Mouse (Mus musculus) kidney, adult 2 months (tissue): ENCODE measurements around the gene 1700028K03Rik. TPM values are rescaled to one million over a fixed set of nuclear protein-coding genes. Genes with fewer than 3 reads are reported as not detected.

Source experiments
- DNase-seq: peaks from one replicate; pipeline ENCODE4 v3.0.0; 2021
- H3K27ac ChIP-seq: fragments of 200-500 bp; 2 replicates; pipeline ENCODE4 v1.5.1; 2012; ENCODE audit warnings: low read depth, low read length, control low read depth, inconsistent platforms; ENCODE audit not compliant: insufficient read depth
- H3K27me3 ChIP-seq: fragments of 200-500 bp; replicated peaks from 2 replicates; pipeline ENCODE4 v1.6.1; 2012; ENCODE audit warnings: mild to moderate bottlenecking, moderate library complexity, low read length, inconsistent platforms; ENCODE audit not compliant: control insufficient read depth, insufficient read depth
- H3K36me3 ChIP-seq: fragments of 200-500 bp; 2 replicates; pipeline ENCODE4 v1.6.1; 2012; ENCODE audit warnings: mild to moderate bottlenecking, moderate library complexity, low read length, inconsistent platforms; ENCODE audit not compliant: control insufficient read depth, insufficient read depth
- H3K4me1 ChIP-seq: fragments of 200-500 bp; 2 replicates; pipeline ENCODE4 v1.6.1; 2011; ENCODE audit warnings: low read length; ENCODE audit not compliant: control insufficient read depth, insufficient read depth
- H3K4me3 ChIP-seq: fragments of 200-500 bp; 2 replicates; pipeline ENCODE4 v1.5.1; 2011; ENCODE audit warnings: mild to moderate bottlenecking, low read depth, low read length, control low read depth; ENCODE audit not compliant: insufficient read depth
- CTCF ChIP-seq: fragments of 200-500 bp; conservative IDR thresholded peaks from 2 replicates; pipeline ENCODE4 v1.5.1; 2011; ENCODE audit warnings: low read depth, mild to moderate bottlenecking, control low read depth, low read length, moderate library complexity, mixed read lengths; ENCODE audit not compliant: insufficient read depth, insufficient read length
- POLR2A ChIP-seq: fragments of 200-500 bp; IDR thresholded peaks from one replicate; pipeline ENCODE4 v1.6.1; 2011; ENCODE audit warnings: low read depth, low read length, control low read depth
- WGBS: fragments of 180-500 bp; shearing (Covaris S2); methylation state at CpG from one replicate; pipeline ENCODE4 v1.1.7; 2018; 5-methylcytosine and 5-hydroxymethylcytosine counted together
- polyA plus RNA-seq: library from polyadenylated mRNA; depleted of rRNA; stranded (reverse); fragments of >200 nt; gene quantifications from 2 replicates; pipeline ENCODE4 v1.2.3, GENCODE M21; 2012; rRNA removed

1700028K03Rik gene
- polyA plus RNA-seq, 1 experiment, result not detected

DNA sequence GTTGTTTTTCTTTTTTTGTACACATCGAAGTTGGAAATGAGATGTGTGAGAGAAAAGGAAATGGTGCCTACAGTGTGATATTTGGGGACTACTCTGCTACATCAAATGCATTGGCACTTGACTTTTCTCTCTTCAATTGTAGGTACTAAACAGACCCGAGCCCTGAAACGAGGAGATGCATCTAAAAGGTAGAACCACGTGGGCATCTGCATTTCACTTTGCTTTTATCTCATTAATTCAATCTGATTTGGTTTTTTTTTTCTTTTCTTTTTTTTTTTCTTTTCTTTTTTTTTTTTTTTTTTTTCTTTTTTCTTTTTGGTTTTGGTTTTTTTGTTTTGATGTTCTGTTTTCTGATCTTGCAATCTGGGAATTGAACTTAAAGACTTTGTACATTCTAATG is 63.9 kb downstream of the 1700028K03Rik start:
- no peak for DNase-seq
- Histone ChIP-seq H3K27me3 (no peaks in the 10 kb centered on the region), H3K36me3 (no peaks in the 10 kb centered on the region; the same call in 1 of the 2 replicates), H3K27ac (no peak overlapping the region), H3K4me3 (no peak overlapping the region), H3K4me1 (no peaks in the 10 kb centered on the region)
- WGBS, result 24% methylated on average over 4 of the region's 4 CpGs
- TF ChIP-seq POLR2A, result no peak
- no peak for TF ChIP-seq CTCF

Other genes starting within 250 kb of the 1700028K03Rik start
- gene Tgfbr3, start 245.1 kb upstream of the 1700028K03Rik start, polyA plus RNA-seq, result 23.4 and 27.7 TPM in 2 replicates
- gene Brdt, start 203.6 kb upstream of the 1700028K03Rik start, polyA plus RNA-seq, result 0.72 and 0.75 TPM in 2 replicates
- 0.18 and 0.22 TPM in 2 replicates for gene Ephx4, start 132.0 kb upstream of the 1700028K03Rik start, polyA plus RNA-seq
- gene Lpcat2b, start 103.2 kb upstream of the 1700028K03Rik start, polyA plus RNA-seq, result not detected in 2 replicates
- gene Btbd8, start 96.7 kb upstream of the 1700028K03Rik start, polyA plus RNA-seq, result 1.2 TPM in 2 replicates
- gene Gm42669, start 27.1 kb upstream of the 1700028K03Rik start, polyA plus RNA-seq, result not detected in 2 replicates
- 3.0 and 3.3 TPM in 2 replicates for gene Rpap2, start 62.7 kb downstream of the 1700028K03Rik start, polyA plus RNA-seq
- gene Glmn, start 63.2 kb downstream of the 1700028K03Rik start, polyA plus RNA-seq, result 0.78 and 0.91 TPM in 2 replicates
- 0.19 and 0.53 TPM in 2 replicates for gene Gfi1, start 191.3 kb downstream of the 1700028K03Rik start, polyA plus RNA-seq